Mouse (Mus musculus) thymus, postnatal 0 days (tissue): ENCODE results near the gene Faxc. TPM values are rescaled to one million over a fixed set of nuclear protein-coding genes. Genes with fewer than 3 reads are reported as not detected.

Experiments used
- DNase-seq: peaks from one replicate; pipeline ENCODE4 v3.0.0-alpha.2; 2015; ENCODE audit warnings: low spot score
- polyA plus RNA-seq: library from polyadenylated mRNA; unstranded; fragments of >200 nt; fragmentation: Nextera tagmentation; extraction: Ambion mirVana; gene quantifications from 2 replicates; pipeline ENCODE4 v1.2.1, GENCODE M21; 2015

Gene Faxc
- polyA plus RNA-seq, 1 experiment from 2014 or later, result 0.22 TPM

DNA sequence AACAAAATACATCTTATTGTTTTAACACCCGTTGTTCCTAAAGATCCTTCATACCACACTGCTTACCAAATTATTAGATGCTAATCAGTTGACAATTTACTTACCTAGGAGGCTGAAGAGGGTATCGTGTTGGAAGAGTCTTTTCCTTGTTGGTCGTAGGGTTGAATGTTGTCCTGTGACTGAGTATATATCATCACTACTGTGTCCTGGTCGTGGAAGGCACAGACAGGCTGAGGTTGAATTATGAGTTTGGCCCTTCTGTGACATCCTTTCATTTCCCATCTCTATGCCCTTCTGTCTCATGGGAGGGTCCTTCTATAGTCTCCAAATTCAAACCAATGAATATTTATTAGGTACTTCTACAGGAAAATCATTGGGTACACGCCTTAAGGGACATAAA is 87.3 kb downstream of the Faxc start:
- DNase-seq, result no peak

DNA sequence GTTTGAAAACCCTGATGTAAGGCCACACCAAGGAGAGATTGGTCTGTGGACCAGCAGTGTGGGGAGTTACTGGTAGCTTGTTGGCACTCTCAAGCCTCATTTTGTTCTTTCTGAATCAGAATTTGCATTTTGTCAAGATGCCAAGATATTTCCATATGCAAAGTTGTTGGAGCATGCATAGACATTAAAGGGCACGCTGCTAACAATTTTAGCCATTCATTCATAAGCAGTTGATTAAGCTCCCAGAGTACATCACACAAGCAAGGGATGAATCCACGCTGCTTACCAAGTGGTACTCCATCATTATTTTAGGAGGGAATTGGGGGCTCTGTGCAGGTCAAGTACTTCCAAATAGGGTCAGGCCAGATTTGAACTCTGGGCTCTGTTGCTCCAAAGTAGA is 98.8 kb downstream of the Faxc start:
- no peak for DNase-seq

Other genes with a start within 250 kb of the Faxc start
- gene Prdm13, start 245.4 kb upstream of the Faxc start, polyA plus RNA-seq, result not detected in 2 replicates
- 38.9 and 39.7 TPM in 2 replicates for gene Ccnc, start 203.6 kb upstream of the Faxc start, polyA plus RNA-seq
- gene Usp45, start 164.2 kb upstream of the Faxc start, polyA plus RNA-seq, result 7.5 and 8.3 TPM in 2 replicates
- gene Tstd3, start 164.1 kb upstream of the Faxc start, polyA plus RNA-seq, result 9.1 and 9.4 TPM in 2 replicates
- gene Pnisr, start 83.7 kb upstream of the Faxc start, polyA plus RNA-seq, result 124 and 128 TPM in 2 replicates
- gene Coq3, start 51.7 kb upstream of the Faxc start, polyA plus RNA-seq, result 14.0 and 14.6 TPM in 2 replicates